Mouse (Mus musculus) bone marrow, adult 2 months (tissue): Measurements from ENCODE around the gene Gm28305.

Experiments used
- CTCF ChIP-seq: fragments of 200-500 bp; IDR thresholded peaks from 2 replicates; pipeline ENCODE4 v1.5.1; 2011; ENCODE audit warnings: low read length, control low read depth; ENCODE audit not compliant: control insufficient read depth, insufficient read depth
- POLR2A ChIP-seq: fragments of 200-500 bp; IDR thresholded peaks from 2 replicates; pipeline ENCODE4 v1.6.1; 2011; ENCODE audit warnings: low read depth, mild to moderate bottlenecking, control low read depth, low read length, borderline replicate concordance; ENCODE audit not compliant: control insufficient read depth

- TF ChIP-seq POLR2A = no peak
- TF ChIP-seq CTCF = no peak
These were observed 57.8 kb downstream of the Gm28305 start for GRCm38 (mm10) chr9:104098256-104098655.
